Mouse (Mus musculus) gastrocnemius, postnatal 10 days (tissue): Measurements from ENCODE around the gene Trmu. TPM values are rescaled to one million over a fixed set of nuclear protein-coding genes. Genes with fewer than 3 reads are reported as not detected.
"Not testable (repeated sequence)": the region's sequence is repeated elsewhere in the genome, so short reads cannot be mapped to it uniquely, and the experiment has no call there.

Source experiments
- DNase-seq: peaks from one replicate; pipeline ENCODE4 v3.0.0; 2021; ENCODE audit warnings: mixed read lengths
- long read RNA-seq, 2 experiments: library from polyadenylated mRNA; stranded (forward); transcript quantifications; one replicate each; pipeline ENCODE4 v2.0.0; 2021
- total RNA-seq, 2 experiments: library from RNA; stranded (reverse); gene quantifications; 2 replicates each; pipeline ENCODE4 v1.2.3; 2021

The Trmu gene
- total RNA-seq: 10 to 100 TPM; 21.5 to 27.2 TPM
- long read RNA-seq, experiment 1, transcript Trmu-201 (11 exons, 1,526 nt): major isoform, 18 of 27 reads
- long read RNA-seq, experiment 1, partial matches to known transcripts: 0 of 27 reads
- long read RNA-seq, experiment 1, other reads (novel, unspliced or antisense): 9 of 27 reads
- long read RNA-seq, experiment 2, transcript Trmu-201 (11 exons, 1,526 nt): major isoform, 23 of 27 reads
- long read RNA-seq, experiment 2, partial matches to known transcripts: 0 of 27 reads
- long read RNA-seq, experiment 2, other reads (novel, unspliced or antisense): 4 of 27 reads

DNA sequence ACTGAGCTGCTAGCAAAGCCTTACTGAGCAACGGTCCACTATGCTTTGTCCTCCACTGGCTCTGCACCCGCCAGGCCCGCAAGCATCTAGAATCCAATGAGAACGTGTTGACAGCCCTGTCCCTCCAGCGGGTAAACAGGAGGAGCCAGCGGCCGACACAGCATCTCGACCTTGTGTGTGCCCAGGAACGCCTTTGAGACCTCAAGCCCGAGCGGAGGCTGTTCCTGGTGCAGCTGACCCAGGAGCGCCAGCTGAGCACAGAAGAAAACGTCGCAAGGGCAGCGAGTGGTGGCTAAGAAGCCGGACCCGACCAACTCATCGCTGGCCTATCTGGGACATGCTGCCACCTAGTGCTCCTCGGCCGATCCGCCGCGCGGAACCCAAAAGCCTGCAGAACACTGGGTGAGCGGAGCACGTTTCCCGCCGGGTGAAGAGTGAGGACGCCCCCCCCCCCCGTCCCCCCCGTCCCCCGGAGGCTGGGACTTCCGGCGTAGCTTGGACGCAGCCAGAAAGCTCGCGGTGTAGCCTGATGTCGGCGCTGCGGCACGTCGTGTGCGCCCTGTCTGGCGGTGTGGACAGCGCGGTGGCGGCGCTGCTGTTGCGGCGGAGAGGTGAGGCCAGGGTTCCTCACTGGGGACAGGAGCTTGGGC, at the start of gene Trmu:
Trmu (plus strand) TSS at position 465 of the 650 bp plus-strand sequence.
- peak; percentile 84 for DNase-seq

DNA sequence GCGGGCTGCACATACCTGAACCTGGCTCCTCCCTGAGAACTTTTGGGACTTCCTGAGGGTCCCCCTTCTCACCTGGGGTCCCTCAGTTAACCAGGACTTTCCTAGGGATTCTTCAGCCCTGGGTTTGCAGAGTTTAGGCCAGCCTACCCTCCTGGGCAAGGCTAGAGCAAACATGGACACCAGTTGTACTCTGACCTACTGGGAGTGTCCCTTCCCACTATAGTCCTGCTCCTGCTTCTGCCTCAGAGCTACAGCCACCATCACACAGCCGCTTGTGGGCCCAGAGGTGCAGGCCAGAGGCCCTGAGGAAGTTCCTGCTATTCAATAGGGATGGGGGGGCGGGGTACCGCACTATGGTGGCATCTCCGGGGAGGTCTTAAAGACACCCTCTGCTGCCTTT, 49.6 kb upstream of the Trmu start:
- DNase-seq: no peak

DNA sequence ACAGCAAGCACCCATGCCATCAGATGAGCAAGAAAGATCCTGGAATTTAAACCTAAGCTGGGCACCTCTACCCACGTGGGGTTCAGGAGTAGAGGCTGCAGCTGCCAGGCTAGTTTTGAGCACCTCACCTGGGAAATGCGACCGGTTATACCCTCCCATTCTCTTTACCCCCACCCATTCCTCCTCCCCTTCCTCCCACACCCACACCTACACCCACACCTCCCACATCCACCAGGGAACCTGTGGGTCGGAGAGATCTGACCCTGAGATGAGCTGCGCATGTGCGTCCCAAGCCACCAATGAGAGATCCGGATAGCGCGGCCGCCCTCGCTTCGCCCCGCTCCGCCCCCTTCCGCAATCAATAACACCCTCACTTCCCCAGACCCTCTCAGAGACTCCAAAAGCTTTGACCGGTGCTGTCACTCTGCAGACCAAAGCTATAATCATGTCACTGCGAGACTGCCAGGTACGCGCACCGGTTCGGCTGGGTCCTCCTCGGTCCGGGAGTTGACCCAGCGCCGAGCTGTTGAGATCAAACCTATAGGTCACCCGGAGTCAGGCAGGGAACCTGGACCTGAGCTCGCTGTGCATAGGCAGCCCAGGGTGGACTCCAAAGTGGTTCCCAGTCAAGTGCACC, 47.0 kb upstream of the Trmu start, which contains the start of gene Ttc38:
Ttc38 (plus strand) TSS at position 353 of the 637 bp plus-strand sequence.
- peak; percentile 74 for DNase-seq

DNA sequence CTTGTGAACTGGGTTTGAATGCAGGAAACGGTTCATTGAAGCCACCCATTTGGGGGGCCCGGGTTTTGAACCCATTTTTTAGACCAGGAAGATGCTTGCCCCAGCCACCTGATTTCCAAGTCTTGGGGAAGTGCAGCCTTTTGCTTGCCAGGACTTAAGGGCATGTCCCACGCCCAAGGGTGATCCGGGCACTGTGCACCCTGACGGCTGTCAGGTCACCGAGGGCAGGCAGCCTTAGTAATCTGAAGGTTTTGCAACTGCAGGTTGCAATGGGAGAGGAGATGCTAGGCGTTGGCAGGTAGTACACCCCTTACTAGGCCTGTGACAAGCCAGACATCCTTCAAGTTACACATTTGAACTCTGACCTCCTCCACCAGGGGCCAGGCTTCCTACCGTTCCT, 46.5 kb upstream of the Trmu start:
- DNase-seq: no peak

DNA sequence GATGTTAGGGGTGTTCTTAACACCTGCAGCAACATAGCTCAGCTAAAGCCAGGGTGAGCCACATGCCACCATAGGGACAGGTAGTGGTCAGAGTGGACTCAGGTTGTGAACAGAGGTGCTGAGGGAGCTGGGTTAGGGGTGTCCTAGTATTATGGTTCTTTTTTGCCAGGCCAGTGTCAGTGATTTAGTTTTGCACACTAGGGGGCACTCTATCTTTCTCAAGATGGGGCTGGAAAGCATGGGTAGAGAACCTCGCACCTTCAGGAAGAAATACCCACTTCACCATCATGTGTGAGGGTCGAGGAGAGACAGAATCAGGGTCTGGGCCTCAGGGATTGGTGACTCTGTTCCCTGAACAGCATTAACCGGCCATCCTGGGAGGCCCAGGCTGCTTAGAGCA, 43.8 kb upstream of the Trmu start:
- DNase-seq: no peak

DNA sequence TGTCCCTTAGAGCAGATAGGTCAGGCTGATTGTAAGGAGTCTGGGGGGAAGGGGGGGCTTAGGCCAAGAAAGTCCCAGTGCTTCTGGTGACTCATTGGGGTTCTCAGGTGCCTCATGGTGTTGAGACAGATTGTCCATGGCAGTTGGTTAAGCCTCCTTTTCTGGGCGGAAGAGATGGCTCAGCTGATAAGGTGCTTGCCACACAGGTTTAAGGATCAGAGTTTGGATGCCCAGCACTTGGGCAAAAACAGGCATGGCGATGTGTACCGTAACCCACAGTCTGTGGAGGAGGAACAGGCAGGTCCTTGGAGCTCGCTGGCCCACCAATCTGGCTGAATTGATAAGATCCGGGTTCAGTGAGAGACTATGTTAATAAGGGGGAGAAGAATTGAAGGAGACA, 42.2 kb upstream of the Trmu start:
- no peak for DNase-seq

DNA sequence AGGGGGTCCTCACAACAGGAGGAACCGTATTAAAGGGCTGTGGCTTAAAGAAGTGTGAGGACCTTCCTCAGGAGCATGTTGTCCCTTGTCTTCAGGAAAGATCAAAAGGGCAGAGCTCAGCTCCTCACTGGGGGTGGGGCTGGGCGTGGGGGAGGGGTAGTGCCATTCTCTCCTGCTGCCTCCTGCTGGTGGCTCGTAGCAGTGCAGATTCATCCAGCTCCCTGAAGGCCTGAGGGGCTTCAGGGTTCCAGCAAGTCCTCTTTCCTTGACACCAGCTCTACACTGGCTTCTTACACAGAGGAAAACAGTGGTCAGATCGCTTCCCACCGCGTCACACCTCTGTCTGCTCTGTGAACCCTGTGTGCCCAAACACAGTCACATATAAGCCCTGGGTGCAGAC, 38.1 kb upstream of the Trmu start:
- DNase-seq: peak; percentile 45

DNA sequence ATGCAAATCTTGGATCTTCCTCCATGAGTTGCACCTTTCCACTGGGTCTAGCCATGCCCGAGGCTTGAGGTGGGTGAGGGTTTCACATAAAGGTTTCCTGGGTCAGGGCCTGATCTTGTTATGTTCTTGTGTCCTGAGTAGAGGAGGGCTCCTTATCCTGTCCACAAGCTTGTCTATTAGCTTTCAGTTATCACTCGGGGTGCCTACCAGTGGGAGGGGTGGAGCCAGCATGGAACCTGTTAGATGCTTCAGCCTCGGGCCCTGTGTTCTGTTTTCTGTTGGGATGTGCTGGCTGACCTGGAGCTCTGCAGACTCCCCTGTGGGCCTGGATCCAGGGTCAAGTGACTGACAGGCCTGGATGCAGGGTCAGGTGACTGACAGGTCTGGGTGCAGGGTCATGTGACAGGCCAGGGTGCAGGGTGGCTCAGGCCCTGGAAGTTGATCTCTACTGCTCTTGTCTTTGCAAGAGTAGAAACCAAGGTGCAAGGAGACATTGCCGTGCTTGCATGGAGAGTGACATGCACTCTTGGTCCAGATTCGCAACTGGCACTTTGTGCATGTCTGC, 37.2 kb upstream of the Trmu start:
- DNase-seq: no peak

DNA sequence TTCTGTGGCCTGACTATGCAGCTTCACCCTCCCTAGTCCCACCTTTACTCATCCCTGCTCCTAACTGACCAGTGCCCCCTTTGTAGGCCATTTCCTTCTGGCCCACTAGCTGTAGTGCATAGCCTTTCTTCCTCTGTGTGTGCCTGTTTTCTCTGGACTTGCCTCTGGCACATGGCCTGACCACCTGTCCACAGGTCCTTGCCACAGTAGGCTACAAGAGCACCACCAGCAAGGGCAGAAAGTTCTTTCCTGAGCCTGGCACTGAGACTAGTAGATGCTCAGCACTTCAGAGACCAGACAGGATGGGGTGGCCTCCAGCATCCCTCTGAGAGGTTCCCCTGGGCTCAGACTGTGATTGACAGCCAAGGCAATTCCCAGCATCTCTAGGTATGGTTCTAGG, 34.0 kb upstream of the Trmu start:
- DNase-seq: no peak

DNA sequence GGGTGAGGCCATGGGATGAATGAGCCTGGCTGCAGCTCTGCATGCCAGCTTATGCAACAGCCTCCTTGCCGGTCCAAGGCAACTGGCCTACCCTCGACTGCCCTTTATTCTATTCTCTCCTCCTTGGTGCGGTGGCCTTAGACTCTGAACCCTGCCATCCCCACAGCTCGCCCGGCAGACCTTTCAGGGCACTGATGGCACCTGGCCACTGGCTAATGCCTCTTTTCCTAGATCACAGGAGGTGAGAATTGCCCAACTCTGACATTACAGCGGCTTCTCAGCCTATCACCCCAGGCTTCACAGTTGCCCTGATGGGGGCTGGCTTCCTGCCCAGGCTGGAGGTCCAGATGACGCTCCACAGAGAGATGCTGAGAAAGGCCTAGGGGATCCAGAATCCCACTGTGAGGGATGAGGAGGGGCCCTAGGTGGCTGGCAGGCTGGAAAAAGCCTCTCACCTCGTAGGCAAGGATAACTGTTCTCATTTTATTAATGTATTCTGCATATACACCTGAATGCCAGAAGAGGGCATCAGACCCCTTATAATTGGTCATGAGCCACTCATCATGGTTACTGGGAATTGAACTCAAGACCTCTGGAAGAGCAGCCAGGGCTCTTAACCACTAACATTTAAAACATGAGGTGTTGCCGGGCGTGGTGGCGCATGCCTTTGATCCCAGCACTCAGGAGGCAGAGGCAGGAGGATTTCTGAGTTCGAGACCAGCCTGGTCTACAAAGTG, 27.3 kb upstream of the Trmu start:
- no peak for DNase-seq

DNA sequence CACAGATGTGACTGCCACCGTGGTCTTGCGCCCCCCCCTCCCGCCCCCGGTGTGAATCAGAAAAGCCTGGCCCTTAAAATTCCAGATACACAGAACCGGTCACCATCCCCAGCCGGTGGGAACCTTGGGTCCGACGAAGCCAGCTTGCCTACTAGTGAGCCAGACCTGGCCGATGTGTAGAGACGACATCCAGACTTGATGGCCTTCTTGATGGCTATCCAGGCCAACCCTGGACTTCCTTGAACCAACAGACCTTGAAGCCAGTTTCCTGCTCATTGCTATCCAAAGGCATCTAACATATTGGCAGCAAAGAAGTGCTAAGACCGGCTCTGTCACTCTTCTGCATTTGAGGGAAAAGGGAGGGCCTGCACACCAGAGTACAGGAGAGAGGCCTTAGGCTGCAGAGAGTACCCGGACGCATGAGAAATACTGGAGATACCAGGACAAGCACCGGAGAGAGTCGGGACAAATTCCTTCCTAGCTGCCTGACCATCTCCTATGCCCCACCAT, 20.1 kb upstream of the Trmu start:
- no peak for DNase-seq

DNA sequence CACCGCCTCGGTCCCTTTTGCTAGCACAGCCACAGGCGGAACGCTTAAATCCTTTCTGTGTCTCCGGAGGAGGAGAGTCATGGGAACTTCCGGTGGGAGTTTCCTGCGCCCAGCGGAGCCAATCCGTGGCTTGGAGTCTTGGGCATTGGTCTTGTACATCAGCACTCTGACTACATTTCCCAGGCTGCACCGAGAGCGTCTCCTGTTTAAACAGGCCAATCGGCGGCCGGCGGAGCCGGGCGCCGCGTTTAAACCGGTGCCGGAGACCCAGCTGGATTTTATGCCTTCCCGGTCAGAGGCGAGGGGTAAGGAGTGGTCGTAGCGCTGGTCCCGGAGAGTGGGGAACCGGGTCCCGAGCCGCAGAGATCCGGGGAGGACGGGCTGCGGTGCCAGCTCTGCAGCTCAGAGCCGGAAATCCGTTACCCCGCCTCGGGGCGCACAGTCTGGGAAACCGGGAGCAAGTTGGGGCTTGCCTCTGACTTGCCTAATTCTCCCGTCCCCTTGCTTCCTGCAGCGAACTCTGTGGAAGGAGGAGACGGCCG, 19.6 kb upstream of the Trmu start, which contains the start of gene Gtse1:
Gtse1 (plus strand) TSS at position 256 of the 542 bp plus-strand sequence.
- DNase-seq: peak; percentile 87

DNA sequence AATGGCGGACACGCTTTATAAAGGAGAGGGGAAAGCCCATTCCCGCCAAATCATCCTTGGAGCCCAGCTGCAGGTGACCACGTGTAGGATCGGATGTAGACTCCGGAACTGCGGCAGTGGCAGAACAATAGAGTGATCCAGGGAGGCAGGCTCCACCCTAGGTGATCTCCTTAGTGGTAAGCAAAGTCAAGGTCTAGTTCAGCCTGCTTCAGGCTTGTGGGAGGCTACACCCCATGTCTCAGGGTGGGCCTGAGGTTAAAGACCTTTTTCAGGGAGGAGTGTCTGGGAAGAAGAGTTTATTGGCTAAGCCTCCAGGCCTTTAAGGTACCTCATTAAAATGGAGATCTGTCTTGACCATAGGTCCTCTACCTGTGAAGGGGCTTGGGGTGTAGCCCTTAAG, 13.2 kb upstream of the Trmu start:
- DNase-seq: not testable (repeated sequence)

DNA sequence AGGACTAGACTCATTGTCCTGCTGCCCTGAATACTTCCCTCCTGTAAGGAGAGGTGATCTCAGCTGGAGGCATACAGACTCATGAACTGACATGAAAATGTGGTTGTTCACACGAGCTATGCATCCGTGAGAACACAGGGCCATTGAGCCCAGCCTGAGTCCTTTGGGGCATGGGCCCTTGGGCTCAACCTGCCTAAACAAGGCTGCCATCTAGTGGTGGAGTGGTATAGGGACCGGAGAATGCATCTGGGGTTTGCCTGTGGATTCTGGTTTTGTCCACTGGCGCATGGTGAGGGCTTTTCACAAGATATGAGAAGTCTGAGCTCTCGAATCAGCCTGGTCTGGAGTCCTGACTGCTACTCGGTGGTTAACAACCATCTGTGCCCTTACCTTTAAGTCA, 11.4 kb upstream of the Trmu start:
- DNase-seq: peak; percentile 68

DNA sequence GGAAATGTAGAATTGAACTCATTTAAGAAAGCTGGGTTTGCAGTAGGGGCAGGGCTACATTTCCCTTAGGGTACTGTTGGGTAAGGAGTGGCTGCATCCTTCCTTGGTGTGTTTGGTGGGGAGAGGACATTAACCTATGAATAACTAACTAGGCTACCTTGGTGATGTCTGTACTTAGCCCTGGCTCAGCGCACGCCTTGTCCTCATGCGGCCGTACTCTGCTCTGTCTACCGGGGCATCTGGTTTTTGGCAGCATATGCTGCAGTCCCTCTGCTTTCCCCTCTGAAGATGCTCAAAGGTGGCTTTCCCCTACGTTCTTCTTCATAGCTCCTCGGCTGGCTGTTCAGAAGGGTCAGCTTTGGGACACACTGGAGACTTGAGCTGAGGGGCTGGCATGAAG, 1.8 kb upstream of the Trmu start:
- no peak for DNase-seq

DNA sequence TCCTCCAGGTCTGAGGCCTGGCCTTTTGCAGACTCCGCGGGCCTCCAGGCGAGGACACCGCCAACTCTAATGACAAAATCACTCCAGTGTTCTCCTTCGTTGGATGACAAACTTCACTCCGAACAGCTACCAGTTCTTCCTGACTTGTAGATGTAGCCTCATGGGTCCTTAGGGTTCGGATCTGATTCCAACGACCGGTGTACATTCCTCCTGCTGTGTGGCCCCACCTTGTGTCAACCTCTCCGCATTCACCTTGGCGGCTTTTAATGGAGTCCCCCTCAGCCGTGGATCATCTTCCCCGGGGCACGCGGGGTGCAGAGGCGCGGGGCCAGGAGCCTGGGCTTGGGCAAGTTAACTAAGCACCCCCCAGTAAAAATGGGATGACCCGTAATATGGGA, 385 bp downstream of the Trmu start:
- DNase-seq: no peak

DNA sequence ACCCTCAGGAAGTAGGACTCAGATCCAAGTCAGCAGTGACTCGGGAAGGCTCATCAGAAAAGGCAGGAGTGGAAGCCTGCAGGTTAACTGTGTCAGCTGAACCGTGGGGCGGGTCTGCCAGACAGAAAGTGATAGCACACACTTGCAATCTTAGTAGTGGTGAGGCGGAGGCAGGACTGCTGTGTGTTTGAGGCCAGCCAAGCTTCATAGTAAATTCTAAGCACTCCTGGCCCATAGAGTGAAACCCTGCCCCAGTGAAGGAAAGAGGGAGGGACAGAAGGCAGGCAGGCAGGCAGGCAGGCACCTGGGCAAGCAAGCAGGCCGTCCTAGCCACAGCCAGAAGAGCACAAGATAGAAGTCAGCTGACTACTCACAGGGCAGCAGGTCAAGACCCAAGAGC, 6.5 kb downstream of the Trmu start:
- no peak for DNase-seq

DNA sequence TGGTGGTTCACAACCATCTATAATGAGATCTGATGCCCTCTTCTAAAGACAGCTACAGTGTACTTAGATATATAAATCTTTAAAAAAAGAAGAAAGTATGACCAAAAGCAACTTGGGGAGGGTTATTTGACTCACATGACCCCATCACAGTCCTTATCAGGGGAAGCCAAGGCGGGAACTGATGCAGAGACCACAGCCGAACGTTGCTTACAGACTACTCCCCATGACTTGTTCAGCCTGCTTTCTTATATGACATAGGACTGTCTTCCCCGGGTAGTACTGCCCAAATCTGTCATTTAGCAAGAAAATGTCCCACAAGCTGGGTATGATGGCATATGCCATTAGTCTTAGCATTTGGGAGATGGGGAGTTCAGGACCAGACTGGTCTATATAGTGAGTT, 10.1 kb downstream of the Trmu start:
- no peak for DNase-seq

DNA sequence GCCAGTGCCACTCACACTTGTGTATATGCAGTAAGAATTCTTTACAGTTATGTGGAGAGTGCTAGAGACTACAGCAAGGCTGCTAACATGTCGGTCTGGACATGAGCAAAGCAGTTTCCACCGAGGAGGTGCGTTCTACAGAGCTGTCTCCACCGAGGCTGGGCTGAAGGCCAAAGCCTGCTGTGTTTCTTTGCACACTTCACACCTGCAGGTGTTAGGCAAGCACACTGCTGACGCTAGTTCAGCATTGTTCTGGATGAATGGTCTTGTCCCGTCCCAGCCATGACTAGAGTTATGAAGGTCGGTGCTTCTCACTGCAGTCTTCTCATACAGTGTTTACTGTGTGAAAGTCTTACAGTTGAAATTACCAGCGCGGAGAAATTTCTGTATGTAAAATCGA, 12.9 kb downstream of the Trmu start:
- DNase-seq: no peak

DNA sequence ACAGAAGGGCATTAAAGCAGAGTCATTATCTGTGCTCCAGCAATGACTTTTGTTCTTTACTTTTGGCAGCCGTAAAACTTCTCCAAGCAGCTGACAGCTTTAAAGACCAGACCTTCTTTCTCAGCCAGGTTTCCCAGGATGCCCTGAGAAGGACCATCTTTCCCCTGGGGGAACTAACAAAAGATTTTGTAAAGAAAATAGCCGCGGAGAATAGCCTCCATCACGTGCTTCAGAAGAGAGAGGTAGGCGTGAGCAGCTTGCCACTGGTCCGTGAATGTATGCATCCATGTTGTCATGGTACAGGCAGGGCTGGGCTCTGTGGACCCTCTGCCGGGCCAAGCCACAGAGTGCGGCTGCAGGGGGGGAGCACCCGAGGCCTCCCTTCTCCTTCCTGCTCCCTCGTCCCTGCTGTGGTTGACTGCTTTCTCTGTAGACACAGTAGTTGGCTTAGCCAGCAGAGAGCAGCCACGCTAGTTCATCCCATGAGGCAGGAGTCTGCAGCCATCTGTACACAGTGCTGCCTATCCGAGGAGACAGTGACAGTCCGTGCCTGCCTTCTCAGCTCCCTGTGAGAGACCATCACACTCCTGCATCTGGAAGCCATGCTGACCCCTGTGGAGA, 13.5 kb downstream of the Trmu start:
- no peak for DNase-seq

DNA sequence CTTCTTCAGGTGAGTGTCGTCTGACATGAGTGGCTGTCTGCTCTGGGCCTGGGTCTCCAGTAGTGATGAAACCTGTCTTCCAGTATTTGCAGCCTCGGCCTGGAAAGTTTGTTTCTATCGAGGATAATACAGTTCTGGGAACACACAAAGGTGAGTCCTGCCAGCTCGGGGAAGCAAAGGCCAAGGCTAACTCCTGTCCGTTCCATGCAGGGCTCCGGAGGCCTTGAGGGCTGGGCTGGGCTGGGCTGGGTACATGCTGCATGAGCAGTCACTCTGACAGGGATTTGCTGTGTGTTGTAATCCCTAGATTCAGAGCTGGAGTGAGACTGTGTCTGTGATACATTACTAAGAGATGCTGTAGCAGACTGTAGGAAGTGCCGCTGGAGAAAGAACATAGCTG, 14.8 kb downstream of the Trmu start:
- no peak for DNase-seq

DNA sequence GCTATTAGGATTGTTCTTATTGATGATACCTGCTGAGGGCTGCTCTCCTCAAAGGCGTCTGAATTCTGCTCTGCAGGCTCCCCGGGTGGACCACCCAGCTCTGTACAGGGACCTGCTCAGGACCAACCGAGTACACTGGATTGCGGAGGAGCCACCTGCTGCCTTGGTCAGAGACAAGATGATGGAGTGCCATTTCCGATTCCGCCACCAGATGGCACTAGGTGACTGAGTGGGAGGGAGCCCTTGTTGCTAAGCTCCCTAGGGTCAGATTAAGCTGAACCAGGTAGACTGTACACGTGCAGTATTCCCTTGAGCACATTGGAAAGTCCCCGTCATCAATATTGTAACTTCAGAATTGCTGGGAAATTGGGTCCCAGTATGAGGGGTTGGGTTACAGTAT, 17.2 kb downstream of the Trmu start:
- peak; percentile 83 for DNase-seq
